Mouse (Mus musculus): Measurements from ENCODE around the gene Ift122. TPM values are rescaled to one million over a fixed set of nuclear protein-coding genes. Genes with fewer than 3 reads are reported as not detected.
A peak's percentile ranks its signal among the peaks of the same experiment; 100 is the strongest.

The Ift122 gene
- polyA plus RNA-seq, 1 experiment from 2014 or later = 25.0 TPM

GRCm38 (mm10) chr6:115897117-115897516 is 43.8 kb downstream of the Ift122 start:
- H3K9me3 ChIP-seq (replicated peaks) = no peaks in the 10 kb centered on the region
- H3K36me3 ChIP-seq = 0 out of 2 replicates have a peak, but pooled peaks cover 11% of the 10 kb centered on the region
- peaks cover 27% of the 10 kb centered on the region for H3K4me1 ChIP-seq
- no peak overlapping the region for H3K4me3 ChIP-seq (replicated peaks)
- no peak overlapping the region for H3K9ac ChIP-seq
- H3K27me3 ChIP-seq = no peaks in the 10 kb centered on the region
- no peak overlapping the region for H3K4me2 ChIP-seq (replicated peaks)
- 48% methylated on average over 4 of the region's 4 CpGs for WGBS
- peak overlapping the region; percentile 58 for H3K27ac ChIP-seq (replicated peaks)
- ATAC-seq (ENCODE audit: insufficient number of reproducible peaks, low FRiP score, low TSS enrichment, low read depth) = no peak

GRCm38 (mm10) chr6:115897926-115898520 is 44.8 kb downstream of the Ift122 start:
- H3K4me1 ChIP-seq = peaks cover 27% of the 10 kb centered on the region
- no peak overlapping the region for H3K4me3 ChIP-seq (replicated peaks)
- 0 out of 2 replicates have a peak, but pooled peaks cover 11% of the 10 kb centered on the region for H3K36me3 ChIP-seq
- WGBS = 57% methylated on average over 7 of the region's 7 CpGs
- ATAC-seq (ENCODE audit: insufficient number of reproducible peaks, low FRiP score, low TSS enrichment, low read depth) = no peak
- H3K4me2 ChIP-seq (replicated peaks) = no peak overlapping the region
- no peaks in the 10 kb centered on the region for H3K9me3 ChIP-seq (replicated peaks)
- 0 out of 2 replicates have a peak overlapping the region, but pooled peaks have one; percentile 58 for H3K27ac ChIP-seq (replicated peaks)
- H3K27me3 ChIP-seq = no peaks in the 10 kb centered on the region
- no peak overlapping the region for H3K9ac ChIP-seq

GRCm38 (mm10) chr6:115901062-115901461 is 47.8 kb downstream of the Ift122 start:
- WGBS = 23% methylated on average over 3 of the region's 3 CpGs
- Histone ChIP-seq H3K4me2 (replicated peaks) (no peak overlapping the region), H3K4me3 (replicated peaks) (no peak overlapping the region), H3K27me3 (no peaks in the 10 kb centered on the region), H3K27ac (replicated peaks) (peak overlapping the region; percentile 48; the same call in 1 of the 2 replicates), H3K9ac (no peak overlapping the region), H3K9me3 (replicated peaks) (no peaks in the 10 kb centered on the region), H3K4me1 (peaks cover 27% of the 10 kb centered on the region), H3K36me3 (peaks cover 7% of the 10 kb centered on the region; the same call in 1 of the 2 replicates)
- ATAC-seq (ENCODE audit: insufficient number of reproducible peaks, low FRiP score, low TSS enrichment, low read depth) = peak; percentile 55

GRCm38 (mm10) chr6:115901489-115901931 is 48.2 kb downstream of the Ift122 start:
- Histone ChIP-seq H3K4me1 (peaks cover 25% of the 10 kb centered on the region), H3K27ac (replicated peaks) (peak overlapping the region; percentile 48; the same call in 1 of the 2 replicates), H3K9ac (no peak overlapping the region), H3K4me3 (replicated peaks) (no peak overlapping the region), H3K4me2 (replicated peaks) (no peak overlapping the region), H3K36me3 (peaks cover 10% of the 10 kb centered on the region), H3K27me3 (no peaks in the 10 kb centered on the region), H3K9me3 (replicated peaks) (no peaks in the 10 kb centered on the region)
- ATAC-seq (ENCODE audit: insufficient number of reproducible peaks, low FRiP score, low TSS enrichment, low read depth) = no peak
- WGBS = 52% methylated on average over 8 of the region's 8 CpGs

- no peak overlapping the region for H3K27ac ChIP-seq (replicated peaks)
- H3K36me3 ChIP-seq = peaks cover 19% of the 10 kb centered on the region
- no peak overlapping the region for H3K4me2 ChIP-seq (replicated peaks)
- 62% methylated on average over 3 of the region's 3 CpGs for WGBS
- H3K4me1 ChIP-seq = peaks cover 15% of the 10 kb centered on the region
- H3K27me3 ChIP-seq = no peaks in the 10 kb centered on the region
- no peaks in the 10 kb centered on the region for H3K9me3 ChIP-seq (replicated peaks)
- no peak overlapping the region for H3K9ac ChIP-seq
- H3K4me3 ChIP-seq (replicated peaks) = no peak overlapping the region
- ATAC-seq (ENCODE audit: insufficient number of reproducible peaks, low FRiP score, low TSS enrichment, low read depth) = no peak
Observed at GRCm38 (mm10) chr6:115902545-115902944, 49.3 kb downstream of the Ift122 start.

- peaks cover 25% of the 10 kb centered on the region for H3K36me3 ChIP-seq
- no peak overlapping the region for H3K9ac ChIP-seq
- WGBS = 92% methylated on average over 6 of the region's 6 CpGs
- no peak overlapping the region for H3K4me2 ChIP-seq (replicated peaks)
- H3K27me3 ChIP-seq = no peaks in the 10 kb centered on the region
- H3K4me1 ChIP-seq = peaks cover 10% of the 10 kb centered on the region
- H3K9me3 ChIP-seq (replicated peaks) = no peaks in the 10 kb centered on the region
- no peak overlapping the region for H3K27ac ChIP-seq (replicated peaks)
- H3K4me3 ChIP-seq (replicated peaks) = no peak overlapping the region
- ATAC-seq (ENCODE audit: insufficient number of reproducible peaks, low FRiP score, low TSS enrichment, low read depth) = no peak
Observed at GRCm38 (mm10) chr6:115905568-115905967, 52.3 kb downstream of the Ift122 start.

- Histone ChIP-seq H3K4me2 (replicated peaks) (no peak overlapping the region), H3K36me3 (peaks cover 25% of the 10 kb centered on the region), H3K27ac (replicated peaks) (no peak overlapping the region), H3K9ac (no peak overlapping the region), H3K9me3 (replicated peaks) (no peaks in the 10 kb centered on the region), H3K4me3 (replicated peaks) (no peak overlapping the region), H3K4me1 (peaks cover 6% of the 10 kb centered on the region), H3K27me3 (no peaks in the 10 kb centered on the region)
- WGBS = 78% methylated on average over 1 of the region's 1 CpGs
- ATAC-seq (ENCODE audit: insufficient number of reproducible peaks, low FRiP score, low TSS enrichment, low read depth) = no peak
Observed at GRCm38 (mm10) chr6:115906455-115906854, 53.2 kb downstream of the Ift122 start.

- no peak for ATAC-seq (ENCODE audit: insufficient number of reproducible peaks, low FRiP score, low TSS enrichment, low read depth)
- H3K4me2 ChIP-seq (replicated peaks) = no peak overlapping the region
- WGBS = 81% methylated on average over 2 of the region's 2 CpGs
- peaks cover 25% of the 10 kb centered on the region for H3K36me3 ChIP-seq
- H3K9me3 ChIP-seq (replicated peaks) = no peaks in the 10 kb centered on the region
- no peak overlapping the region for H3K9ac ChIP-seq
- no peaks in the 10 kb centered on the region for H3K27me3 ChIP-seq
- H3K27ac ChIP-seq (replicated peaks) = no peak overlapping the region
- H3K4me1 ChIP-seq = peaks cover 1% of the 10 kb centered on the region
- H3K4me3 ChIP-seq (replicated peaks) = no peak overlapping the region
Observed at GRCm38 (mm10) chr6:115906871-115907270, 53.6 kb downstream of the Ift122 start.

- no peak overlapping the region for H3K9ac ChIP-seq
- no peak overlapping the region for H3K4me3 ChIP-seq (replicated peaks)
- no peak overlapping the region for H3K4me2 ChIP-seq (replicated peaks)
- H3K4me1 ChIP-seq = no peaks in the 10 kb centered on the region
- H3K27me3 ChIP-seq = no peaks in the 10 kb centered on the region
- ATAC-seq (ENCODE audit: insufficient number of reproducible peaks, low FRiP score, low TSS enrichment, low read depth) = no peak
- peaks cover 25% of the 10 kb centered on the region for H3K36me3 ChIP-seq
- no peak overlapping the region for H3K27ac ChIP-seq (replicated peaks)
- whole genome bisulfite sequencing = 65% methylated on average over 6 of the region's 6 CpGs
- H3K9me3 ChIP-seq (replicated peaks) = no peaks in the 10 kb centered on the region
Observed at GRCm38 (mm10) chr6:115908421-115908982, 55.2 kb downstream of the Ift122 start.

- no peak overlapping the region for H3K9ac ChIP-seq
- WGBS = 71% methylated on average over 3 of the region's 3 CpGs
- 0 out of 2 replicates have a peak overlapping the region, but pooled peaks have one; percentile 4 for H3K27ac ChIP-seq (replicated peaks)
Observed at GRCm38 (mm10) chr6:115909052-115909451, 55.8 kb downstream of the Ift122 start.

GRCm38 (mm10) chr6:115909940-115910339 is 56.7 kb downstream of the Ift122 start:
- no peak overlapping the region for H3K9ac ChIP-seq
- no peaks in the 10 kb centered on the region for H3K27me3 ChIP-seq
- 54% methylated on average over 8 of the region's 8 CpGs for WGBS
- H3K9me3 ChIP-seq (replicated peaks) = no peaks in the 10 kb centered on the region
- H3K4me3 ChIP-seq (replicated peaks) = no peak overlapping the region
- 0 out of 2 replicates have a peak, but pooled peaks have one; percentile 9 for ATAC-seq (ENCODE audit: insufficient number of reproducible peaks, low FRiP score, low TSS enrichment, low read depth)
- H3K4me2 ChIP-seq (replicated peaks) = no peak overlapping the region
- peaks cover 25% of the 10 kb centered on the region for H3K36me3 ChIP-seq
- no peaks in the 10 kb centered on the region for H3K4me1 ChIP-seq
- H3K27ac ChIP-seq (replicated peaks) = peak overlapping the region; percentile 48; the same call in 1 of the 2 replicates

More at GRCm38 (mm10) chr6:115909052-115909451, 55.8 kb downstream of the Ift122 start:
- H3K27me3 ChIP-seq = no peaks in the 10 kb centered on the region
- no peak for ATAC-seq (ENCODE audit: insufficient number of reproducible peaks, low FRiP score, low TSS enrichment, low read depth)
- no peak overlapping the region for H3K4me3 ChIP-seq (replicated peaks)
- H3K4me1 ChIP-seq = no peaks in the 10 kb centered on the region
- H3K9me3 ChIP-seq (replicated peaks) = no peaks in the 10 kb centered on the region
- H3K36me3 ChIP-seq = peaks cover 25% of the 10 kb centered on the region
- H3K4me2 ChIP-seq (replicated peaks) = no peak overlapping the region

Measured in embryonic facial prominence, embryonic 15.5 days (tissue).